Mouse (Mus musculus): ENCODE measurements around the gene Fmo3. TPM values are rescaled to one million over a fixed set of nuclear protein-coding genes. Genes with fewer than 3 reads are reported as not detected.

The Fmo3 gene
- polyA plus RNA-seq (2012; rRNA removed) = not detected in 2 replicates

- no peak for DNase-seq
- WGBS = 85% methylated on average over 1 of the region's 1 CpGs
These were observed at the start of gene Fmo3 for GRCm38 (mm10) chr1:162984428-162984827. TSS of gene Fmo3 (minus strand) at chr1:162984528.

DNA sequence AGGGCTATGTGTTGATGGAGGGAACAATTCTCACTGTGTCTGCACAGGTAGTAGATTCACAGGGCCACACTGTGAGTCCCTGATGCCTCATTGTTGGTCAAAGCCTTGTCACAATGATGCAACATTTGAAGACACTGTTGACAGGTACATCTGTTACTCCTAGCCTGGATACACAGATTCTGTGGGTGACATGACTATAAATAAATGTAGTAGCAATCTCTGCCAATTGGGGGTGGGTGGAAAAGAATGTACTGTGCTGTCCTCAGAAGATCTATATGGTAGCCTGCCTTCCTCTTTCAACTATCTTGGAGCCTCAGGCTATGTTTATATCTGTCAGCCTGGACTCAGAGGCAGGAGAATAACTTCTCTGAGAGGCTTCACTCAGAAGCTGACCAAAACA, 38.7 kb upstream of the Fmo3 start:
- no peak for DNase-seq
- Histone ChIP-seq H3K4me3 (replicated peaks; ENCODE audit: insufficient read depth, low read depth, low read length) (no peak overlapping the region), H3K4me1 (ENCODE audit: control insufficient read depth, insufficient read depth, low read length) (no peaks in the 10 kb centered on the region), H3K27ac (ENCODE audit: insufficient read depth, low read length) (no peak overlapping the region), H3K27me3 (ENCODE audit: control insufficient read depth, insufficient read depth, low read length) (no peaks in the 10 kb centered on the region)
- no peak for TF ChIP-seq POLR2A (IDR thresholded peaks at IDR 0.05; ENCODE audit: borderline replicate concordance, insufficient read depth, low read length)
- no peak for TF ChIP-seq CTCF (IDR thresholded peaks at IDR 0.05; ENCODE audit: borderline replicate concordance, insufficient read depth, low read depth, low read length)

More at GRCm38 (mm10) chr1:162984428-162984827, at the start of gene Fmo3:
- Histone ChIP-seq H3K27me3 (ENCODE audit: control insufficient read depth, insufficient read depth, low read length) (no peaks in the 10 kb centered on the region), H3K27ac (ENCODE audit: insufficient read depth, low read length) (no peak within 1 kb of the TSS), H3K4me1 (ENCODE audit: control insufficient read depth, insufficient read depth, low read length) (no peaks in the 10 kb centered on the region), H3K4me3 (replicated peaks; ENCODE audit: insufficient read depth, low read depth, low read length) (no peak within 1 kb of the TSS)
- TF ChIP-seq CTCF (IDR thresholded peaks at IDR 0.05; ENCODE audit: borderline replicate concordance, insufficient read depth, low read depth, low read length) (no peak), POLR2A (IDR thresholded peaks at IDR 0.05; ENCODE audit: borderline replicate concordance, insufficient read depth, low read length) (no peak)

- no peak overlapping the region for H3K27ac ChIP-seq (ENCODE audit: insufficient read depth, low read length)
- no peak for DNase-seq
- TF ChIP-seq POLR2A (IDR thresholded peaks at IDR 0.05; ENCODE audit: borderline replicate concordance, insufficient read depth, low read length) (no peak), CTCF (IDR thresholded peaks at IDR 0.05; ENCODE audit: borderline replicate concordance, insufficient read depth, low read depth, low read length) (no peak)
- H3K4me1 ChIP-seq (ENCODE audit: control insufficient read depth, insufficient read depth, low read length) = no peaks in the 10 kb centered on the region
- no peak overlapping the region for H3K4me3 ChIP-seq (replicated peaks; ENCODE audit: insufficient read depth, low read depth, low read length)
- WGBS = 52% methylated on average over 3 of the region's 3 CpGs
- no peaks in the 10 kb centered on the region for H3K27me3 ChIP-seq (ENCODE audit: control insufficient read depth, insufficient read depth, low read length)
These were observed 24.9 kb upstream of the Fmo3 start for GRCm38 (mm10) chr1:163009220-163009619.

GRCm38 (mm10) chr1:163003496-163003895, 19.2 kb upstream of the Fmo3 start:
- Histone ChIP-seq H3K4me3 (replicated peaks; ENCODE audit: insufficient read depth, low read depth, low read length) (no peak overlapping the region), H3K27me3 (ENCODE audit: control insufficient read depth, insufficient read depth, low read length) (no peaks in the 10 kb centered on the region), H3K4me1 (ENCODE audit: control insufficient read depth, insufficient read depth, low read length) (no peaks in the 10 kb centered on the region), H3K27ac (ENCODE audit: insufficient read depth, low read length) (no peak overlapping the region)
- TF ChIP-seq CTCF (IDR thresholded peaks at IDR 0.05; ENCODE audit: borderline replicate concordance, insufficient read depth, low read depth, low read length) = no peak
- TF ChIP-seq POLR2A (IDR thresholded peaks at IDR 0.05; ENCODE audit: borderline replicate concordance, insufficient read depth, low read length) = no peak
- WGBS = 64% methylated on average over 2 of the region's 2 CpGs
- DNase-seq = no peak

- no peak for TF ChIP-seq POLR2A (IDR thresholded peaks at IDR 0.05; ENCODE audit: borderline replicate concordance, insufficient read depth, low read length)
- no peak for TF ChIP-seq CTCF (IDR thresholded peaks at IDR 0.05; ENCODE audit: borderline replicate concordance, insufficient read depth, low read depth, low read length)
- H3K4me1 ChIP-seq (ENCODE audit: control insufficient read depth, insufficient read depth, low read length) = no peaks in the 10 kb centered on the region
- no peaks in the 10 kb centered on the region for H3K27me3 ChIP-seq (ENCODE audit: control insufficient read depth, insufficient read depth, low read length)
- DNase-seq = no peak
- H3K27ac ChIP-seq (ENCODE audit: insufficient read depth, low read length) = no peak overlapping the region
- no peak overlapping the region for H3K4me3 ChIP-seq (replicated peaks; ENCODE audit: insufficient read depth, low read depth, low read length)
- 61% methylated on average over 4 of the region's 4 CpGs for WGBS
These were observed 17.0 kb upstream of the Fmo3 start for GRCm38 (mm10) chr1:163001271-163001829.

- 89% methylated on average over 3 of the region's 3 CpGs for WGBS
- DNase-seq = no peak
- Histone ChIP-seq H3K27me3 (ENCODE audit: control insufficient read depth, insufficient read depth, low read length) (no peaks in the 10 kb centered on the region), H3K4me3 (replicated peaks; ENCODE audit: insufficient read depth, low read depth, low read length) (no peak overlapping the region), H3K4me1 (ENCODE audit: control insufficient read depth, insufficient read depth, low read length) (no peaks in the 10 kb centered on the region), H3K27ac (ENCODE audit: insufficient read depth, low read length) (no peak overlapping the region)
- TF ChIP-seq POLR2A (IDR thresholded peaks at IDR 0.05; ENCODE audit: borderline replicate concordance, insufficient read depth, low read length) = no peak
- no peak for TF ChIP-seq CTCF (IDR thresholded peaks at IDR 0.05; ENCODE audit: borderline replicate concordance, insufficient read depth, low read depth, low read length)
These were observed 3.2 kb upstream of the Fmo3 start for GRCm38 (mm10) chr1:162987546-162987945.

GRCm38 (mm10) chr1:162986777-162987176, 2.4 kb upstream of the Fmo3 start:
- Histone ChIP-seq H3K27ac (ENCODE audit: insufficient read depth, low read length) (no peak overlapping the region), H3K4me1 (ENCODE audit: control insufficient read depth, insufficient read depth, low read length) (no peaks in the 10 kb centered on the region), H3K4me3 (replicated peaks; ENCODE audit: insufficient read depth, low read depth, low read length) (no peak overlapping the region), H3K27me3 (ENCODE audit: control insufficient read depth, insufficient read depth, low read length) (no peaks in the 10 kb centered on the region)
- TF ChIP-seq CTCF (IDR thresholded peaks at IDR 0.05; ENCODE audit: borderline replicate concordance, insufficient read depth, low read depth, low read length) (no peak), POLR2A (IDR thresholded peaks at IDR 0.05; ENCODE audit: borderline replicate concordance, insufficient read depth, low read length) (no peak)
- no peak for DNase-seq
- 89% methylated on average over 1 of the region's 1 CpGs for WGBS

GRCm38 (mm10) chr1:162986121-162986748, 1.9 kb upstream of the Fmo3 start:
- WGBS = 91% methylated on average over 2 of the region's 2 CpGs
- DNase-seq = no peak
- Histone ChIP-seq H3K4me3 (replicated peaks; ENCODE audit: insufficient read depth, low read depth, low read length) (no peak overlapping the region), H3K27ac (ENCODE audit: insufficient read depth, low read length) (no peak overlapping the region), H3K4me1 (ENCODE audit: control insufficient read depth, insufficient read depth, low read length) (no peaks in the 10 kb centered on the region), H3K27me3 (ENCODE audit: control insufficient read depth, insufficient read depth, low read length) (no peaks in the 10 kb centered on the region)
- no peak for TF ChIP-seq CTCF (IDR thresholded peaks at IDR 0.05; ENCODE audit: borderline replicate concordance, insufficient read depth, low read depth, low read length)
- TF ChIP-seq POLR2A (IDR thresholded peaks at IDR 0.05; ENCODE audit: borderline replicate concordance, insufficient read depth, low read length) = no peak

All from cerebellum, adult 2 months (tissue).